Mouse (Mus musculus) midbrain, postnatal 0 days (tissue): Measurements from ENCODE around the gene Hs6st1. TPM values are rescaled to one million over a fixed set of nuclear protein-coding genes. Genes with fewer than 3 reads are reported as not detected.

ENCODE experiments used
- ATAC-seq: fragments of 200-750 bp; cut with Nextera tagmentation; 2 replicates; pipeline ENCODE4 v1.8.0; 2017; ENCODE audit warnings: moderate number of reproducible peaks, mild to moderate bottlenecking, moderate TSS enrichment, moderate library complexity; ENCODE audit not compliant: low FRiP score
- DNase-seq: peaks from one replicate; pipeline ENCODE4 v3.0.0-alpha.2; 2015; ENCODE audit warnings: low spot score
- H3K27ac ChIP-seq: fragments of 300-500 bp; sonication (generic); 2 replicates; pipeline ENCODE4 v1.5.1; 2014; ENCODE audit warnings: low read depth, mild to moderate bottlenecking, low read length, mixed read lengths
- H3K27me3 ChIP-seq: fragments of 300-500 bp; sonication (generic); 2 replicates; pipeline ENCODE4 v1.6.1; 2014; ENCODE audit warnings: low read length, control low read depth, mixed read lengths; ENCODE audit not compliant: insufficient read depth
- H3K36me3 ChIP-seq: fragments of 300-500 bp; sonication (generic); 2 replicates; pipeline ENCODE4 v1.6.1; 2014; ENCODE audit warnings: low read length, control low read depth, mixed read lengths; ENCODE audit not compliant: insufficient read depth
- H3K4me1 ChIP-seq: fragments of 300-500 bp; sonication (generic); 2 replicates; pipeline ENCODE4 v1.6.1; 2014; ENCODE audit warnings: mild to moderate bottlenecking, control low read depth, antibody characterized with exemption, low read length, mixed read lengths; ENCODE audit not compliant: insufficient read depth
- H3K4me2 ChIP-seq: fragments of 300-500 bp; sonication (generic); 2 replicates; pipeline ENCODE4 v1.6.1; 2014; ENCODE audit warnings: low read depth, mild to moderate bottlenecking, low read length, mixed read lengths; ENCODE audit not compliant: poor library complexity, severe bottlenecking
- H3K4me3 ChIP-seq: fragments of 300-500 bp; sonication (generic); 2 replicates; pipeline ENCODE4 v1.5.1; 2014; ENCODE audit warnings: low read depth, mild to moderate bottlenecking, low read length, moderate library complexity
- H3K9ac ChIP-seq: fragments of 300-500 bp; sonication (generic); replicated peaks from 2 replicates; pipeline ENCODE4 v1.6.1; 2014; ENCODE audit warnings: mild to moderate bottlenecking, low read length, moderate library complexity, mixed read lengths; ENCODE audit not compliant: poor library complexity, severe bottlenecking
- H3K9me3 ChIP-seq: fragments of 300-500 bp; sonication (generic); 2 replicates; pipeline ENCODE4 v1.6.1; 2016; ENCODE audit warnings: low read length, control low read depth
- CTCF ChIP-seq: IDR thresholded peaks from 2 replicates; pipeline ENCODE4 v1.5.1; 2016; ENCODE audit warnings: antibody characterized with exemption, mild to moderate bottlenecking
- WGBS: fragments of 180-500 bp; shearing (Covaris S2); extraction: QIAGEN DNeasy Blood & Tissue Kit; methylation state at CpG from one replicate; pipeline ENCODE4 v1.1.7; 2014; 5-methylcytosine and 5-hydroxymethylcytosine counted together
- polyA plus RNA-seq: library from polyadenylated mRNA; unstranded; fragments of >200 nt; fragmentation: Nextera tagmentation; extraction: Ambion mirVana; gene quantifications from 2 replicates; pipeline ENCODE4 v1.2.1, GENCODE M21; 2015
- total RNA-seq: library from RNA; depleted of rRNA; stranded (reverse); fragments of >200 nt; gene quantifications from 2 replicates; pipeline ENCODE4 v1.2.3, GENCODE M21; 2014

Hs6st1 gene
- total and polyA plus RNA-seq, 2 experiments from 2014 or later, result 17.4 to 104 TPM

- Histone ChIP-seq H3K27me3 (no peaks in the 10 kb centered on the region), H3K27ac (no peak overlapping the region), H3K9me3 (no peaks in the 10 kb centered on the region), H3K4me1 (no peaks in the 10 kb centered on the region; the same call in 1 of the 2 replicates), H3K4me2 (no peak overlapping the region), H3K9ac (no peak overlapping the region), H3K4me3 (no peak overlapping the region), H3K36me3 (no peaks in the 10 kb centered on the region)
- ATAC-seq (no peak), DNase-seq (no peak)
- no peak for TF ChIP-seq CTCF
- 93% methylated on average over 8 of the region's 8 CpGs for WGBS
Observed at GRCm38 (mm10) chr1:36129881-36130280, 61.7 kb downstream of the Hs6st1 start.

GRCm38 (mm10) chr1:36130307-36131035 is 62.3 kb downstream of the Hs6st1 start:
- H3K4me1 ChIP-seq, result no peaks in the 10 kb centered on the region; the same call in 1 of the 2 replicates
- H3K9ac ChIP-seq, result no peak overlapping the region
- H3K27ac ChIP-seq, result no peak overlapping the region
- no peak overlapping the region for H3K4me3 ChIP-seq
- no peak for DNase-seq
- no peak for TF ChIP-seq CTCF
- H3K36me3 ChIP-seq, result no peaks in the 10 kb centered on the region
- ATAC-seq, result no peak
- H3K27me3 ChIP-seq, result no peaks in the 10 kb centered on the region
- no peaks in the 10 kb centered on the region for H3K9me3 ChIP-seq
- H3K4me2 ChIP-seq, result no peak overlapping the region
- 97% methylated on average over 4 of the region's 4 CpGs for WGBS

- H3K27me3 ChIP-seq, result no peaks in the 10 kb centered on the region
- no peaks in the 10 kb centered on the region; the same call in 1 of the 2 replicates for H3K4me1 ChIP-seq
- no peak for ATAC-seq
- 52% methylated on average over 4 of the region's 4 CpGs for WGBS
- no peak overlapping the region for H3K4me2 ChIP-seq
- H3K9me3 ChIP-seq, result no peaks in the 10 kb centered on the region
- H3K36me3 ChIP-seq, result no peaks in the 10 kb centered on the region
- H3K27ac ChIP-seq, result no peak overlapping the region
- H3K9ac ChIP-seq, result no peak overlapping the region
- no peak for TF ChIP-seq CTCF
- no peak overlapping the region for H3K4me3 ChIP-seq
- no peak for DNase-seq
Observed at GRCm38 (mm10) chr1:36131154-36131553, 63.0 kb downstream of the Hs6st1 start.

GRCm38 (mm10) chr1:36131766-36132165 is 63.6 kb downstream of the Hs6st1 start:
- no peak for TF ChIP-seq CTCF
- 70% methylated on average over 8 of the region's 8 CpGs for WGBS
- Histone ChIP-seq H3K4me2 (no peak overlapping the region), H3K9ac (no peak overlapping the region; the same call in 1 of the 2 replicates), H3K27me3 (no peaks in the 10 kb centered on the region), H3K4me3 (no peak overlapping the region), H3K36me3 (no peaks in the 10 kb centered on the region), H3K4me1 (no peaks in the 10 kb centered on the region; the same call in 1 of the 2 replicates), H3K27ac (no peak overlapping the region), H3K9me3 (no peaks in the 10 kb centered on the region)
- DNase-seq, result no peak
- ATAC-seq, result no peak

- H3K4me1 ChIP-seq, result no peaks in the 10 kb centered on the region; the same call in 1 of the 2 replicates
- H3K27ac ChIP-seq, result no peak overlapping the region
- WGBS, result 61% methylated on average over 4 of the region's 4 CpGs
- ATAC-seq, result no peak
- no peak overlapping the region for H3K4me2 ChIP-seq
- DNase-seq, result no peak
- no peak overlapping the region for H3K4me3 ChIP-seq
- H3K36me3 ChIP-seq, result no peaks in the 10 kb centered on the region
- no peaks in the 10 kb centered on the region for H3K9me3 ChIP-seq
- TF ChIP-seq CTCF, result no peak
- no peak overlapping the region; the same call in 1 of the 2 replicates for H3K9ac ChIP-seq
- H3K27me3 ChIP-seq, result no peaks in the 10 kb centered on the region
Observed at GRCm38 (mm10) chr1:36132211-36132610, 64.0 kb downstream of the Hs6st1 start.

GRCm38 (mm10) chr1:36133041-36133440 is 64.8 kb downstream of the Hs6st1 start:
- no peak overlapping the region for H3K4me2 ChIP-seq
- no peaks in the 10 kb centered on the region for H3K9me3 ChIP-seq
- H3K36me3 ChIP-seq, result no peaks in the 10 kb centered on the region
- TF ChIP-seq CTCF, result no peak
- no peaks in the 10 kb centered on the region; the same call in 1 of the 2 replicates for H3K4me1 ChIP-seq
- no peaks in the 10 kb centered on the region for H3K27me3 ChIP-seq
- no peak for DNase-seq
- no peak overlapping the region for H3K9ac ChIP-seq
- no peak for ATAC-seq
- H3K4me3 ChIP-seq, result no peak overlapping the region
- 74% methylated on average over 8 of the region's 8 CpGs for WGBS
- H3K27ac ChIP-seq, result no peak overlapping the region
